In genomic region chr10:70368685-70369084, GRCm38 (mm10) we compare ENCODE assay signal across 8 mouse cellular contexts.
DNase-seq lines count a peak whose midpoint lies in the region; ATAC-seq lines count a peak whose summit lies in the region.

No protein-coding gene starts in this region.

- 28% methylated on average over 7 of the region's 7 CpGs for WGBS in heart, embryonic 10.5 days
- 28% methylated on average over 7 of the region's 7 CpGs for WGBS in forebrain, embryonic 12.5 days
- WGBS in hindbrain, embryonic 11.5 days: 28% methylated on average over 7 of the region's 7 CpGs
- 19% methylated on average over 7 of the region's 7 CpGs for WGBS in neural tube, embryonic 14.5 days

- H3K9me3 ChIP-seq in heart, embryonic 10.5 days: no peaks in the 10 kb centered on the region
- H3K9me3 ChIP-seq in forebrain, embryonic 12.5 days: no peaks in the 10 kb centered on the region
- no peaks in the 10 kb centered on the region for H3K9me3 ChIP-seq in hindbrain, embryonic 11.5 days (ENCODE audit: control insufficient read depth, low read length)
- H3K9me3 ChIP-seq in neural tube, embryonic 14.5 days (ENCODE audit: control insufficient read depth, low read length): no peaks in the 10 kb centered on the region

- peak; percentile 65; the same call in 1 of the 2 replicates for ATAC-seq in forebrain, embryonic 12.5 days (ENCODE audit: low FRiP score)
- ATAC-seq in hindbrain, embryonic 11.5 days (ENCODE audit: low FRiP score): peak; percentile 53
- ATAC-seq in neural tube, embryonic 14.5 days (ENCODE audit: low read depth): peak; percentile 44; the same call in 1 of the 2 replicates

- 0 out of 2 replicates have a peak, but pooled peaks cover 4% of the 10 kb centered on the region for H3K4me1 ChIP-seq in heart, embryonic 10.5 days
- H3K4me1 ChIP-seq in forebrain, embryonic 12.5 days: peaks cover 10% of the 10 kb centered on the region
- no peaks in the 10 kb centered on the region for H3K4me1 ChIP-seq in hindbrain, embryonic 11.5 days (replicated peaks; ENCODE audit: control insufficient read depth, insufficient read depth, low read length)
- H3K4me1 ChIP-seq in neural tube, embryonic 14.5 days (ENCODE audit: control insufficient read depth, insufficient read depth, low read length): no peaks in the 10 kb centered on the region

- H3K27ac ChIP-seq in heart, embryonic 10.5 days: no peak overlapping the region
- no peak overlapping the region for H3K27ac ChIP-seq in forebrain, embryonic 12.5 days
- H3K27ac ChIP-seq in hindbrain, embryonic 11.5 days (ENCODE audit: low read depth, low read length): no peak overlapping the region
- no peak overlapping the region for H3K27ac ChIP-seq in neural tube, embryonic 14.5 days (ENCODE audit: low read depth, low read length)

- 0 out of 2 replicates have a peak overlapping the region, but pooled peaks have one; percentile 5 for H3K4me2 ChIP-seq in forebrain, embryonic 12.5 days
- no peak overlapping the region for H3K4me2 ChIP-seq in hindbrain, embryonic 11.5 days (replicated peaks; ENCODE audit: low read depth, low read length)
- no peak overlapping the region for H3K4me2 ChIP-seq in neural tube, embryonic 14.5 days (ENCODE audit: low read depth, low read length)

- H3K27me3 ChIP-seq in heart, embryonic 10.5 days (ENCODE audit: insufficient read depth, poor library complexity, severe bottlenecking): no peaks in the 10 kb centered on the region
- no peaks in the 10 kb centered on the region for H3K27me3 ChIP-seq in forebrain, embryonic 12.5 days
- no peaks in the 10 kb centered on the region for H3K27me3 ChIP-seq in hindbrain, embryonic 11.5 days (ENCODE audit: control insufficient read depth, insufficient read depth, low read length)
- H3K27me3 ChIP-seq in neural tube, embryonic 14.5 days (ENCODE audit: control insufficient read depth, insufficient read depth, low read length): no peaks in the 10 kb centered on the region

- H3K4me3 ChIP-seq in heart, embryonic 10.5 days: no peak overlapping the region
- H3K4me3 ChIP-seq in forebrain, embryonic 12.5 days (replicated peaks): no peak overlapping the region
- no peak overlapping the region for H3K4me3 ChIP-seq in hindbrain, embryonic 11.5 days (ENCODE audit: low read depth, low read length)
- H3K4me3 ChIP-seq in neural tube, embryonic 14.5 days (ENCODE audit: low read depth, low read length): no peak overlapping the region

- H3K36me3 ChIP-seq in heart, embryonic 10.5 days: no peaks in the 10 kb centered on the region
- no peaks in the 10 kb centered on the region for H3K36me3 ChIP-seq in forebrain, embryonic 12.5 days (replicated peaks)
- H3K36me3 ChIP-seq in hindbrain, embryonic 11.5 days (ENCODE audit: control insufficient read depth, insufficient read depth, low read length): no peaks in the 10 kb centered on the region
- no peaks in the 10 kb centered on the region for H3K36me3 ChIP-seq in neural tube, embryonic 14.5 days (ENCODE audit: control insufficient read depth, insufficient read depth, low read length)

- peak; percentile 92 for DNase-seq in heart, adult 11 months
- no peak for DNase-seq in heart, embryonic 10.5 days (ENCODE audit: low spot score)
- DNase-seq in c-Kit-positive CD71-negative TER-119-negative erythroid progenitor cells, embryonic 14.5 days (ENCODE audit: low read depth): peak; percentile 3
- peak; percentile 64 for DNase-seq in hindbrain, embryonic 11.5 days (ENCODE audit: low spot score)
- DNase-seq in left cerebral cortex, postnatal 14 days (ENCODE audit: low spot score in 2 of 2): peak; percentile 69 to 72
- DNase-seq in spleen, postnatal 36 days (ENCODE audit: low spot score in 2 of 2): no peak

- intact Hi-C loops in left cerebral cortex, postnatal 14 days (cut with DNase I): loop anchor here (5.0 to 10.0 kb wide), 2 partner anchors 194 to 446 kb away; no protein-coding TSS in a partner anchor

- H3K9ac ChIP-seq in forebrain, embryonic 12.5 days: no peak overlapping the region
- no peak overlapping the region for H3K9ac ChIP-seq in hindbrain, embryonic 11.5 days (ENCODE audit: low read depth, low read length)
- no peak overlapping the region for H3K9ac ChIP-seq in neural tube, embryonic 14.5 days (replicated peaks; ENCODE audit: low read depth, low read length)

Comparison
In these comparisons a context has a peak if more than half of its experiments do, and no peak if none do; other contexts are left out.
1. DNase-seq: peak in heart, adult 11 months (single experiment), c-Kit-positive CD71-negative TER-119-negative erythroid progenitor cells, embryonic 14.5 days (single experiment), hindbrain, embryonic 11.5 days (single experiment) and left cerebral cortex, postnatal 14 days (2 of 2); none in heart, embryonic 10.5 days (single experiment) and spleen, postnatal 36 days (0 of 2).
2. Peak in every context shown above with its lines, with median percentiles within 50 percentile points of each other: ATAC-seq.